Mouse (Mus musculus): ENCODE measurements around the gene St3gal4. TPM values are rescaled to one million over a fixed set of nuclear protein-coding genes. Genes with fewer than 3 reads are reported as not detected.
"Not testable (repeated sequence)": the region's sequence is repeated elsewhere in the genome, so short reads cannot be mapped to it uniquely, and the experiment has no call there.

St3gal4 gene
- polyA plus RNA-seq, 1 experiment: 5.6 TPM

DNA sequence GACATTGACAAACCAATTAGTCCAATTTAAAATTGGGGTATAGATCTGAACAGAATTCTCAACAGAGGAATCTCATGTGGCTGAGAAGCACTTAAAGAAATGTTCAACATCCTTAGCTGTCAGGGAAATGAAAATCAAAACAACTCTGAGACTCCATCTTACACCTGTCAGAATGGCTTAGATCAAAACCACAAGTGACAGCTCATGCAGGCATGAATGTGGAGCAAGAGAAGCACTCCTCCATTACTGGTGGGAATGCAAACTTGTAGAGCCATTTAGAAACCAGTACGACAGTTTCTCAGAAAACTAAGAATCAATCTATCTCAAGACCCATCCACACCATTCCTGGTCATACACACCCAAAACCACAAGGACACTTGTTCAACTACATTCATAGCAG, 33.9 kb upstream of the St3gal4 start:
- TF ChIP-seq CTCF (IDR thresholded peaks at IDR 0.05; ENCODE audit: borderline replicate concordance, extremely low read depth, insufficient read depth, insufficient read length) (no peak), POLR2A (IDR thresholded peaks at IDR 0.05; ENCODE audit: borderline replicate concordance, extremely low read depth, insufficient read depth, insufficient read length, poor library complexity, severe bottlenecking) (no peak)
- DNase-seq (ENCODE audit: low read depth): no peak

DNA sequence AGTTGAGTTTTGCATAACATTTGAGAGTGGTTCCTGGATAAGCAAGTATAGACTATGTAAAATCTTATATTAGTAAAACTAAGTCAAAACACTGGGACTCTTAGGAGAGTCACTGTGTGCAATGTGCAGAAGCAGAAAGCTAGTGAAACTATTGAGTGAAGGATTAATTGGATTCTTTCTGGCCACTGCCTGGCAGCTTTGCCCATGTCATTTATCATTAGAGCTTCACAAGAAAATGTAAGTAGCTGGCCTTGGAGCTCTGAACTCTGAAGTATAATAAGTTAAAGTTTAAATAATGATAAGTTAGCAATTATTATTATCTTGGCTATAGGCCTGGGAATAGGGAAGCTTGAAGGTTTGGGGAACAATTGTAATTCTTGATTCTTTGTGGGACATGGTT, 29.8 kb upstream of the St3gal4 start:
- not testable (repeated sequence) for DNase-seq (ENCODE audit: low read depth)

DNA sequence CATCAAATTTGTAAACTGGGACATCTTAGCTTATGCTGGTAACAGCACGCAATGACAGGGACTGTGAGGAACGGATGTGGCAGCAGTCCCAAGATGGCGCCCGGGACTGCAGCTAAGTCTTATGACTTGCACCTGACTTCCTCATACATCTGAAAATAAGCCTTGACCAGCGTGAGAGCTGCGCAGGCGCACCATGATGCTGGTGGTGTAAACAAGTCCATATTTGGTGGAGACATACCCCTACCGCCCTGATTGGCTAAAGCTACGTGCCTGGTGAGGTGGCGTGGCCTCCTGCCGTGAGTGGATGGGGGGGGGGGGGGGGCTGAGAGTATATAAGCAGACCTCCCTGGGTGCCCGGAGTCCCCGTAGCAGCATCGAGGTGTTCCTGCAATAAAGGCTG, 28.2 kb upstream of the St3gal4 start:
- DNase-seq (ENCODE audit: low read depth): not testable (repeated sequence)

DNA sequence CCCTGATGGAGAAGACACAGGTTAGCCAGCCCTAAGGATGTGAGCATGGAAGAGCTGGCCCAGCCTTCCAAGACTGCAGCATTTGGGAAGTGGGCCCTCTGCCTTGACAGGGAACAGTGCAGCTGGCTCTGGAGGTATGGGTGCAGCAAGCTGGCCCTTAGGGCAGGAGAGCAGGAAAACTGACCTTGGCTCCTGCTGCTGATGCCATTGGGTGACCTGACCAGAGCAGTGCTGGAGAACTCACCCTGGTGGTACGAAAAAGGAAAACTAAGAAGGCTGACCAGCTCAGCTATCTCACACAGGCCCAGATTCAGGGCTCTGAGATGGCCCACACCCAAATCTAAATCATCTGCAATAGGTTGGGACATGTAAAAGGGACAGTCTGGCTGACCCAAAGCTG, 26.8 kb upstream of the St3gal4 start:
- DNase-seq (ENCODE audit: low read depth): no peak
- no peak for TF ChIP-seq POLR2A (IDR thresholded peaks at IDR 0.05; ENCODE audit: borderline replicate concordance, extremely low read depth, insufficient read depth, insufficient read length, poor library complexity, severe bottlenecking)
- no peak for TF ChIP-seq CTCF (IDR thresholded peaks at IDR 0.05; ENCODE audit: borderline replicate concordance, extremely low read depth, insufficient read depth, insufficient read length)

GRCm38 (mm10) chr9:35145118-35145517, 26.1 kb upstream of the St3gal4 start:
- no peak for TF ChIP-seq CTCF (IDR thresholded peaks at IDR 0.05; ENCODE audit: borderline replicate concordance, extremely low read depth, insufficient read depth, insufficient read length)
- no peak for TF ChIP-seq POLR2A (IDR thresholded peaks at IDR 0.05; ENCODE audit: borderline replicate concordance, extremely low read depth, insufficient read depth, insufficient read length, poor library complexity, severe bottlenecking)
- DNase-seq (ENCODE audit: low read depth): no peak

GRCm38 (mm10) chr9:35142221-35142620, 23.2 kb upstream of the St3gal4 start:
- TF ChIP-seq POLR2A (IDR thresholded peaks at IDR 0.05; ENCODE audit: borderline replicate concordance, extremely low read depth, insufficient read depth, insufficient read length, poor library complexity, severe bottlenecking) (no peak), CTCF (IDR thresholded peaks at IDR 0.05; ENCODE audit: borderline replicate concordance, extremely low read depth, insufficient read depth, insufficient read length) (no peak)

DNA sequence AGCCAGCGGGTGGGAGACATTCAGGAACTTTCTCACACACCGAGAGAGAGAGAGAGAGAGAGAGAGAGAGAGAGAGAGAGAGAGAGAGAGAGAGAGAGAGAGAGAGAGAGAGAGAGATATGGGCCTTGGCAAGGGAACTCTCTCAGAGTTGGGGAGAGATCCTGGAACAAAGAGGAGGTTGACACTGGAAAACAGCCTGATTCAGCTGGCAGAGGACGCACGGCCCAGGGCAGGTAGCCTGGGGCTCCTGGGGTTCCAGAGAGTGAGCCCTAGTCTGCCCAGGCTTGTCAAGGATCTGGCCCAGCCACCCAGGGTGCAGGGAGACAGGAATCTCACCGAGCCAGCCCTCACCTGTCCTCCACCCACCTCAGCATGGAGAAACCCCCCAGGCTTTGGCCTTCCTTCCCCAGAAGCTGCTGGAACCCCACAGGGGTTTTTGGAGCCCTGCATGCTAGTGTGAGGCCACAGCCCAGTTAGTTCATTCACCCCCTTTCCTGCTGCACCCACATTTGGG, 20.2 kb upstream of the St3gal4 start:
- TF ChIP-seq POLR2A (IDR thresholded peaks at IDR 0.05; ENCODE audit: borderline replicate concordance, extremely low read depth, insufficient read depth, insufficient read length, poor library complexity, severe bottlenecking) (no peak), CTCF (IDR thresholded peaks at IDR 0.05; ENCODE audit: borderline replicate concordance, extremely low read depth, insufficient read depth, insufficient read length) (no peak)

More at GRCm38 (mm10) chr9:35142221-35142620, 23.2 kb upstream of the St3gal4 start:
- no peak for DNase-seq (ENCODE audit: low read depth)

GRCm38 (mm10) chr9:35138029-35138428, 19.0 kb upstream of the St3gal4 start:
- TF ChIP-seq POLR2A (IDR thresholded peaks at IDR 0.05; ENCODE audit: borderline replicate concordance, extremely low read depth, insufficient read depth, insufficient read length, poor library complexity, severe bottlenecking) (no peak), CTCF (IDR thresholded peaks at IDR 0.05; ENCODE audit: borderline replicate concordance, extremely low read depth, insufficient read depth, insufficient read length) (no peak)

More for the DNA sequence above, 20.2 kb upstream of the St3gal4 start:
- no peak for DNase-seq (ENCODE audit: low read depth)

GRCm38 (mm10) chr9:35135575-35135974, 16.5 kb upstream of the St3gal4 start:
- peak; percentile 10 for DNase-seq (ENCODE audit: low read depth)
- TF ChIP-seq CTCF (IDR thresholded peaks at IDR 0.05; ENCODE audit: borderline replicate concordance, extremely low read depth, insufficient read depth, insufficient read length): no peak
- no peak for TF ChIP-seq POLR2A (IDR thresholded peaks at IDR 0.05; ENCODE audit: borderline replicate concordance, extremely low read depth, insufficient read depth, insufficient read length, poor library complexity, severe bottlenecking)

More at GRCm38 (mm10) chr9:35138029-35138428, 19.0 kb upstream of the St3gal4 start:
- peak; percentile 9 for DNase-seq (ENCODE audit: low read depth)

DNA sequence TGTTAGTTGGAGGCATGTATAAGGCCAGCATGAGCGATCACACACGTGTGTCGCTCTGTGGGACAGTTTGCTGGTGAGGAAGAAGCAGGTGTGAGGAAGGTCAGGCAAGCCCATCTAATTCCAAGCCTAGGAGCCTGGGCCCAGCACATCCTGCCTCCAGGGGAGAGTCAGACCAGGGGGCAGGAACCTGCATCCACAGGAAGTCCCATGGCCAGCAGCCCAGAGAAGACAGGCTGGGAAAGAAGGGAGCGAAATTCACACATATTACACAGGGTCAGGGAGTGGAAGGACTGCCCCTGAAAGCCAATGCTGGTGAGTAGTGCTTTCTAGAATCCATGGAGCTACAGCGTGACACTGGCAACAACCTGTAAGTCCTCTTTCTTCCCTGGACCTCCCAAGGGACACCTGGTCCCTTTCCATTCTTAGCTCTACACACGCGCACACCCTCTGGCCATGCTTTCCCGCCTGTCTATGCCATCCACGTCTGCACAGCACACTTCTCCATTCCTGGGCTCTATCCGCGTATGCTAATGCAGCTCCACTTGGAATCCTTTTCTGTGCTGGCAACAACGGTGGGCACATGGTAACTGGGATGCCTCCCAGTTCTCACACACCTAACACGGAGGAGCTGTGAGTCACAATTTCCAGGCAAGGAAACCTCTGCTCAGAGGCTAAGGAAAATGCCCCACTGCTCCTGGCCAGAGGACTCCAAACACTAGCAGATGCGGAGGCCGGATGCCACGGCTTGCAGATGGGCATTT, 12.7 kb upstream of the St3gal4 start:
- DNase-seq (ENCODE audit: low read depth): peak; percentile 56
- TF ChIP-seq POLR2A (IDR thresholded peaks at IDR 0.05; ENCODE audit: borderline replicate concordance, extremely low read depth, insufficient read depth, insufficient read length, poor library complexity, severe bottlenecking): no peak
- no peak for TF ChIP-seq CTCF (IDR thresholded peaks at IDR 0.05; ENCODE audit: borderline replicate concordance, extremely low read depth, insufficient read depth, insufficient read length)

GRCm38 (mm10) chr9:35128995-35129418, 9.9 kb upstream of the St3gal4 start:
- TF ChIP-seq CTCF (IDR thresholded peaks at IDR 0.05; ENCODE audit: borderline replicate concordance, extremely low read depth, insufficient read depth, insufficient read length) (no peak), POLR2A (IDR thresholded peaks at IDR 0.05; ENCODE audit: borderline replicate concordance, extremely low read depth, insufficient read depth, insufficient read length, poor library complexity, severe bottlenecking) (no peak)
- DNase-seq (ENCODE audit: low read depth): no peak

DNA sequence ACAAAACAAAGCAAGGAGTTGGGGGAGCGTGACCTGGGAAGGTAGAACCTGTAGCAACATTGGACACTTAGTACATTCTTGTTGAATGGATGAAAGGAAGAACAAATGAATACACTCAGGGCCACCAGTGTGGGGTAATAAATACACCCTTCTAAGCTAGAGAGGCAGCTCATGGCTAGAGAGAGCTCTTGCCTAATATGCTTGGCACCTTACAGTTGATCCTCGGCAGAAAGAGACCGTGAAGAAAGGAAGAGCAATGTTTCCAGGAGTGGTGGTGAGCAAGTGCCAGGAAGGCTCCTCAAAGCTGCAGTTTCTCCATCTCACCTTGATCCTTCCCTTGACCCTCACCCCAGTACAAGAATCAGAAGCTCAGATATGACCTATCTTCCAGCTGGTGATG, 9.5 kb upstream of the St3gal4 start:
- TF ChIP-seq CTCF (IDR thresholded peaks at IDR 0.05; ENCODE audit: borderline replicate concordance, extremely low read depth, insufficient read depth, insufficient read length) (no peak), POLR2A (IDR thresholded peaks at IDR 0.05; ENCODE audit: borderline replicate concordance, extremely low read depth, insufficient read depth, insufficient read length, poor library complexity, severe bottlenecking) (no peak)
- no peak for DNase-seq (ENCODE audit: low read depth)
